Mouse (Mus musculus) thymus, adult 2 months (tissue): ENCODE results near the gene Fgfr2. TPM values are rescaled to one million over a fixed set of nuclear protein-coding genes. Genes with fewer than 3 reads are reported as not detected.

ENCODE experiments used
- DNase-seq: peaks from one replicate; pipeline ENCODE4 v3.0.0; 2021
- H3K27ac ChIP-seq: fragments of 200-500 bp; 2 replicates; pipeline ENCODE4 v1.5.1; 2012; ENCODE audit warnings: low read length, control low read depth; ENCODE audit not compliant: control insufficient read depth, insufficient read depth
- H3K27me3 ChIP-seq: fragments of 200-500 bp; 2 replicates; pipeline ENCODE4 v1.6.1; 2012; ENCODE audit warnings: mild to moderate bottlenecking, low read length, moderate library complexity, mixed read lengths; ENCODE audit not compliant: control insufficient read depth, insufficient read depth
- H3K36me3 ChIP-seq: fragments of 200-500 bp; 2 replicates; pipeline ENCODE4 v1.6.1; 2012; ENCODE audit warnings: mild to moderate bottlenecking, low read length, moderate library complexity; ENCODE audit not compliant: control insufficient read depth, insufficient read depth
- H3K4me1 ChIP-seq: fragments of 200-500 bp; replicated peaks from 2 replicates; pipeline ENCODE4 v1.6.1; 2012; ENCODE audit warnings: low read length; ENCODE audit not compliant: control insufficient read depth, insufficient read depth
- H3K4me3 ChIP-seq: fragments of 200-500 bp; 2 replicates; pipeline ENCODE4 v1.5.1; 2012; ENCODE audit warnings: mild to moderate bottlenecking, low read length, control low read depth, moderate library complexity; ENCODE audit not compliant: control insufficient read depth, insufficient read depth
- CTCF ChIP-seq: fragments of 200-500 bp; IDR thresholded peaks from 2 replicates; pipeline ENCODE4 v1.5.1; 2012; ENCODE audit warnings: mild to moderate bottlenecking, control low read depth, low read length, moderate library complexity, borderline replicate concordance; ENCODE audit not compliant: control insufficient read depth, poor library complexity, insufficient read depth; ENCODE audit errors: extremely low read depth
- POLR2A ChIP-seq: fragments of 200-500 bp; IDR thresholded peaks from 2 replicates; pipeline ENCODE4 v1.6.1; 2012; ENCODE audit warnings: mild to moderate bottlenecking, low read length, control low read depth, moderate library complexity; ENCODE audit not compliant: control insufficient read depth, poor library complexity, insufficient read depth; ENCODE audit errors: extremely low read depth
- WGBS: fragments of 180-500 bp; shearing (Covaris S2); methylation state at CpG from one replicate; pipeline ENCODE4 v1.1.7; 2018; 5-methylcytosine and 5-hydroxymethylcytosine counted together
- polyA plus RNA-seq: library from polyadenylated mRNA; depleted of rRNA; stranded (reverse); fragments of >200 nt; gene quantifications from 2 replicates; pipeline ENCODE4 v1.2.3, GENCODE M21; 2012

The Fgfr2 gene
- polyA plus RNA-seq, 1 experiment: 12.1 TPM

DNA sequence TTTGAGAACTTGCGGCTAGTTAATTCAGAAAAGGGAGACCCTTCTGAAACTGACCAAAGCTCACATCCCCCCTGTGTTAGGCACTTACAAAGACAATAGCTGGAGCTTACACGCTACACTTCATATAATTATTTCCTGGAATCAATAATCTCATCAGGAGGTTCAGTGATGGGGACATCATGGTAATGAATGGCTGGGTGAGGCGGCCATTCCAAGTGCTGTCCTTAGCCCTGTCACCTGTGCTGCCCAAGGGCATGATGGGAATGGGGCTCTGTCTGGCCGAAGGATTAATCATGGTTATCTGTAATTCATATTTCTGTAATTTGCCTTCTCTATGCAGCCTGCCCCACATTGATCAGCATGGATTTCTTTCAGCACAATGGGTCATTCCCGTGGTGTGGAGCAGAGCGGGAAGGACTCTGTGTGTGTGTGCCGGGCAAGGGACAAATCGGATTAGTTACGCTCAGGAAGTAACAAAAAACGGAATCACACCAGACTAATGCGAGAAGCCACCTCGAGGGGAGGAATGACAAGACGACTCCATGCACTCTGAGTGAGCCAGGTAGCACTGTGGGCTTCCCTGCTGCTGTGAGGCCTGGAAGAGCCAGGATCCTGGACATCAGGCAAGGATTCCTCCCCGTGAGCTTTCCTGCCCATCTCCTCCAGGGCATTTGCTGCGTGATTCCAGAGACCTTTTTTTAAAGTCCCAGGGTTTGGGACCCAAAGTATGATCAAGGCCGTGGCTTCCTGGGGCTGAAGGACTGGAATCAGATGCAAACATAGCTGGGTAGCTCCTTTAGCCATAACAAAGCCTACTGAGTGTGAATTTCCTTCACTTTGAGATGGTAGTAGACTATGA lies 1375.8 kb downstream of the Fgfr2 start:
- TF ChIP-seq CTCF (no peak), POLR2A (no peak)
- 80% methylated on average over 16 of the region's 16 CpGs for WGBS
- no peaks in the 10 kb centered on the region for H3K4me1 ChIP-seq
- H3K4me3 ChIP-seq: no peak overlapping the region
- no peak overlapping the region for H3K27ac ChIP-seq
- no peak for DNase-seq
- H3K27me3 ChIP-seq: no peaks in the 10 kb centered on the region
- H3K36me3 ChIP-seq: no peaks in the 10 kb centered on the region

DNA sequence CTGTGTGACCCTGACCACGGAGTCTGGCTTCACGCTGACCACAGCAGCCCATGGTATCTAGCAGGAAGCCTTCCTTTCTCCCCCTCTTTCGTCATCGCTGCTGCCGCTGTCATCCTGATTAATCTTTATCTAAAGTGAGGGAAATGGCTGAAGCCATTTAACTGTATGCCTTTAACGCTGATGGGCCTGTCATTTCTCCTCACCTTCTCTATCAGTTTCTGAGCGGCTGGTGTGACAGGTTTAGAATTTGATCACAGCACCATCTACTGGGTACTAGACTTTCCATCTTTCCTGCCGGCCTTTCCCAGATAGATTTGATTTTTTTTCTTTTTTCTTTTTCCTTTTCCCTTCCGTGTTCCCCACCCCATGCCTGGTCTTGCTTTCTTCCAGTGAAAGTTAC lies 1376.4 kb downstream of the Fgfr2 start:
- WGBS: 39% methylated on average over 9 of the region's 9 CpGs
- TF ChIP-seq CTCF (no peak), POLR2A (no peak)
- Histone ChIP-seq H3K4me3 (no peak overlapping the region), H3K4me1 (no peaks in the 10 kb centered on the region), H3K27ac (no peak overlapping the region), H3K27me3 (no peaks in the 10 kb centered on the region), H3K36me3 (no peaks in the 10 kb centered on the region)
- no peak for DNase-seq

DNA sequence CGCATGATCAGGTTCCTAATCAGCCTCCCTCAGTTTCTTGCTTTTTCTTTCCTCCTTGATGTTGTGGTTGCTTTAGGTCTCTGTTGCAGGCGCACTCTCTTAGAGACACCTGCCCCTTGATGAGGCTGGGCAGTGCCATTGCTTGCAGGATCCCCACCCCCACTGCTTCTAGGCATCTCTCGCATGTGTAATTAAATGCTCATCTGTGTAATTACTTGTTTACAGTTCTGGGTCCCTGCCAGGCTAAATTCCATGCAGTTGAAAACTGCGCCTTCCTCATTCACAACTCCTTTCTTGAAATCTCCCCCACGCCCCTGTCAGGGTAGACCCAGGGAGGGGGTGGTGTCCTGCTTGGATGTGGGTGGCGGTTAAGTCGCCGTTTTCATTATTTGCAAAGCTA lies 1380.0 kb downstream of the Fgfr2 start:
- H3K27ac ChIP-seq: no peak overlapping the region
- H3K4me1 ChIP-seq: no peaks in the 10 kb centered on the region
- H3K4me3 ChIP-seq: no peak overlapping the region
- H3K36me3 ChIP-seq: no peaks in the 10 kb centered on the region
- no peak for DNase-seq
- H3K27me3 ChIP-seq: no peaks in the 10 kb centered on the region
- 62% methylated on average over 8 of the region's 8 CpGs for WGBS
- TF ChIP-seq CTCF: no peak
- no peak for TF ChIP-seq POLR2A

DNA sequence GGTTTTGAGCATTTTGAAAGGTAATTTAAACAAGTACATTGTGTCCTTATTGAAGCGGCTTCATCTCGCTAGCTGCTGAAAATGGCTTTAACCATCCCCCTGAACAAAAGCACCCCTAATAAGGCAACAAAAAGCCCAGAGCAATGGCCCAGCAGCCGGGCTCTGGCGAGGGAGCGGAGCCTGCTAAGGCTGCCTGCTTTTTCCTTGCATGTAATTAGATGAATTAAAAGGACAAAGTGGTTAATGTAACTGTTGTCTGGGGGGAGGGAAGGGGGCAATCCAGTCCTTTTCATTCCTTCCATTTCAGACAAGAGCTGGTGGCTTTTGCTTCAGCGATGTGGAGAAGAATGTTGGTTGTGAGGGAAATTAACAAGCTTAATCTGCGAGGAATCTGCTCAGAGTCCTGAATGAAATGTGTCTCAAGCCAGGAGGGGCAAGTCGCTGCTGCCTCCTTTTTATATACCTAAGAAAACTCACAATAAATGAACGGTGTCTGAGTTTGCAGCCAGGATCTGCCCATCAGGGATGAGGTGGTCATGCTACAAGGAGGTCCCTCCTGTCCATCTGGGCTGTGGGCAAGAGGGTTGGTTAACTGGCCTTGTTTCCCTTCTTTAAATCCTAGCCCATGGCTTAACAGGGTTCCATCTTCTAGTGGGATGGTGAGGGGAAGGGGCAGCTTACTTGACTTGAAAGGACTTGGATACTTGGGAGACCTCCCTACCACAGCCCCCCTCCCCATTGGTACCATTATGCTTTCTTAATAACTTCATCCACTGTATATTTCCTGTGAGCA lies 1400.2 kb downstream of the Fgfr2 start:
- WGBS: 53% methylated on average over 9 of the region's 9 CpGs
- Histone ChIP-seq H3K4me1 (no peaks in the 10 kb centered on the region), H3K36me3 (no peaks in the 10 kb centered on the region), H3K4me3 (no peak overlapping the region), H3K27ac (no peak overlapping the region), H3K27me3 (no peaks in the 10 kb centered on the region)
- DNase-seq: no peak
- TF ChIP-seq CTCF (no peak), POLR2A (no peak)

DNA sequence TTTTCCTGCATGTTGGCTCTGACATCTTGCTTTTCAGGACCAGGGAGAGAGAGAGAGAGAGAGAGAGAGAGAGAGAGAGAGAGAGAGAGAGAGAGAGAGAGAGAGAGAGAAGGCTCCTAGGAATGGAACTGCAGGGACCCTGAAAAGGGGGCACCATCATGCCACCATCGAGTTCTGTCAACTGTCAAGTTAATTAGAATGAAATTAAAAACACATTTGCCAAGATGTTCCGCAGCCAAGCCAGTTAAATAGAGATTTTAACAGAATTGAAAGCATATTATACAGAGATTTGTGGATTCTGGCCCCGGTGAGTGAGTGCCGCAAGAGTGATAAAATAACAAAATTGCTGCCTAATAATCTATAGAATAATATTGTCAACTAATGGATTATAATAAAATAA lies 1400.8 kb downstream of the Fgfr2 start:
- no peaks in the 10 kb centered on the region for H3K4me1 ChIP-seq
- WGBS: 81% methylated on average over 4 of the region's 4 CpGs
- no peak for TF ChIP-seq POLR2A
- no peak for TF ChIP-seq CTCF
- H3K27me3 ChIP-seq: no peaks in the 10 kb centered on the region
- no peak for DNase-seq
- no peak overlapping the region for H3K4me3 ChIP-seq
- H3K36me3 ChIP-seq: no peaks in the 10 kb centered on the region
- no peak overlapping the region for H3K27ac ChIP-seq

DNA sequence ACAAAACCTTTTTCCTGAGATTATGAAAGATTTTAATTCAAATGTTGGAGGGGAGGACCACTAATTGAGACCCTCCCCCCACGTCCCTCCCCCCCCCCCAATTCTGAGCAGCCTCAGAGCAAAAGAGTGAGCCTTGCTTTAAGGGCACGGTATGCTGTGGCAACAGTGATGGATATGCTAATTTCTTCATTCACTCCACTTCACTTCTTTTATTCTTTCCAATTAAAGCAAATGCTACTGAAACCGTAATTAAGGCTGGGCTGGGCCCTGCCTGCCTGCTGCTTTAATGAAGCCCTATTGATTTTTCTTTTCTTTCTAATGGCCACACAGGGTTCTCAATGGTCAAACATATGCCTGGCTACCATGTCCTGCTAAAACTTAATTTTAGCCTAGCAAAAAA lies 1404.9 kb downstream of the Fgfr2 start:
- whole genome bisulfite sequencing: 69% methylated on average over 3 of the region's 3 CpGs
- no peak for DNase-seq
- Histone ChIP-seq H3K27me3 (no peaks in the 10 kb centered on the region), H3K36me3 (no peaks in the 10 kb centered on the region), H3K27ac (no peak overlapping the region), H3K4me3 (no peak overlapping the region), H3K4me1 (no peaks in the 10 kb centered on the region)
- TF ChIP-seq CTCF (no peak), POLR2A (no peak)

DNA sequence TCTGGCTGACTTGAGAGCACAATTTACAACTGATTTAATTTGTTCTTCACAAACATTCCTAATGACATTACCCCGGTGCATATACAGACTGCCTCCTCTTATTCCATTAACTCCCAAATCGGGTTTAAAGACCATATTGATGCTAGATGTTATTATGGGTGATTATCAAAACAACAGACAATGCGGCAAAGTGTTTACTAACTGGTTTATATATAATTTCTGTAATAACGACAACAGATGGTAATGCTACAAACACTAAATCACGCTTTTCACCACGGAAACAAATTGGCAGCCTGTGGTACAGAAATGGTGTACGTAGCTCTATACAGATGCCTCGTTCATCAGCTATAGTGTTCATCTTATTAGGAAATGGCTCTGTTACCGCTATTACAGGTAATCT lies 1410.1 kb downstream of the Fgfr2 start:
- Histone ChIP-seq H3K36me3 (no peaks in the 10 kb centered on the region), H3K27me3 (no peaks in the 10 kb centered on the region), H3K4me1 (no peaks in the 10 kb centered on the region), H3K4me3 (no peak overlapping the region), H3K27ac (no peak overlapping the region)
- WGBS: 95% methylated on average over 9 of the region's 9 CpGs
- TF ChIP-seq CTCF: no peak
- no peak for DNase-seq
